ENCODE assay signal across 14 mouse cellular contexts in the genomic region with DNA sequence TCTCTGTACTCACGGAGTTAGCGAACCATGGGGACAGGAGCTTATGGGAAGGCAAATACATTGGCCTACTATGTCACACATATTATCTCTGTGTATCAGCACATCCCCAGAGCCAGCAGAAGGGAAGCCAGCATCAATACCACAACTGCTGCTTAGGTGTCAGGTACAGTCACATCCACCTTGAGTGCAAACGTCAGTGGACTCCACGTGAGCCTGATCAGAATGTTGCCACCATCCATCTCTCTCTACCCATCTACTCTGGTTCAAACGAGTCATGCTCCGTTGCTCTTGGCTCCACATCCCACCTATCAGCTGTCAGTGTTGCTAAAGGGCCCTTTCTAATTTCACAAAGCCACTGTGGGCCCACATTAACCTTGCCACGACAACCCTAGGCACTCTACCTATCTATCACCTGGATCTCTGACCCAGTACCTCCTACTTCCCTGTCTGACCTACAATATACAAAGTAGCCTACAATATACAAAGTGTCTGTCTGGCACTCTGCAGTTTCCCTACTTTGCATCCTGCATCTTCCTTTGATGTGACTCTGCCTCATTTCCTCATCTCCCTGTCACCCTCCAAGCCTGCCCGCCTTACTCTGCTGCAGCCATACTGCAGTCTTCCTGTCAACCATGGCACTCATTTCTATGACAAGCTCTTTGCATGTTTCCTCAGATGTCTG.
DNase-seq lines count a peak whose midpoint lies in the region; ATAC-seq and TF ChIP-seq lines count a peak whose summit lies in the region.
"Had no signal": no experiment of that assay in that cellular context is flagged by ENCODE, and none has a peak within 500 bp of the region (broad histone marks: within the 10 kb centered on the region; RNA-seq: fewer than 3 reads in every experiment).

No protein-coding gene starts in this region.

- TF ChIP-seq EP300 in lung, postnatal 0 days (IDR thresholded peaks at IDR 0.05) = no peak

- WGBS in hindbrain, embryonic 16.5 days = 57% methylated on average over 8 of the region's 8 CpGs
- 55% methylated on average over 8 of the region's 8 CpGs for WGBS in hindbrain, embryonic 14.5 days
- WGBS in lung, postnatal 0 days = 47% methylated on average over 8 of the region's 8 CpGs

- H3K27me3 ChIP-seq in hindbrain, embryonic 16.5 days (replicated peaks; ENCODE audit: control insufficient read depth, insufficient read depth, low read length) = no peaks in the 10 kb centered on the region
- no peaks in the 10 kb centered on the region for H3K27me3 ChIP-seq in hindbrain, embryonic 14.5 days (ENCODE audit: control insufficient read depth, insufficient read depth, low read length)
- no peaks in the 10 kb centered on the region for H3K27me3 ChIP-seq in lung, postnatal 0 days (replicated peaks; ENCODE audit: insufficient read depth, low read length)
- H3K27me3 ChIP-seq: embryonic facial prominence, embryonic 13.5 days; liver, embryonic 15.5 days; neural tube, embryonic 13.5 days had no signal

- no peaks in the 10 kb centered on the region for H3K4me1 ChIP-seq in hindbrain, embryonic 16.5 days (ENCODE audit: control insufficient read depth, insufficient read depth, low read depth, low read length)
- no peaks in the 10 kb centered on the region; the same call in 1 of the 2 replicates for H3K4me1 ChIP-seq in hindbrain, embryonic 14.5 days (replicated peaks; ENCODE audit: control insufficient read depth, insufficient read depth, low read length)
- no peaks in the 10 kb centered on the region for H3K4me1 ChIP-seq in lung, postnatal 0 days (ENCODE audit: insufficient read depth, low read depth, low read length)

- no peaks in the 10 kb centered on the region for H3K36me3 ChIP-seq in hindbrain, embryonic 16.5 days (ENCODE audit: control insufficient read depth, insufficient read depth, low read length)
- no peaks in the 10 kb centered on the region for H3K36me3 ChIP-seq in hindbrain, embryonic 14.5 days (replicated peaks; ENCODE audit: control insufficient read depth, insufficient read depth)
- no peaks in the 10 kb centered on the region for H3K36me3 ChIP-seq in lung, postnatal 0 days (ENCODE audit: insufficient read depth, low read length)
- H3K36me3 ChIP-seq: embryonic facial prominence, embryonic 13.5 days; G1E; liver, embryonic 15.5 days; neural tube, embryonic 13.5 days had no signal

- TF ChIP-seq CTCF in lung, postnatal 0 days (IDR thresholded peaks at IDR 0.05) = no peak

- no peak overlapping the region for H3K27ac ChIP-seq in hindbrain, embryonic 16.5 days (ENCODE audit: low read depth, low read length)
- no peak overlapping the region for H3K27ac ChIP-seq in hindbrain, embryonic 14.5 days
- no peak overlapping the region for H3K27ac ChIP-seq in lung, postnatal 0 days (ENCODE audit: low read length)
- H3K27ac ChIP-seq: embryonic facial prominence, embryonic 13.5 days; liver, embryonic 15.5 days; neural tube, embryonic 13.5 days had no signal

- H3K9me3 ChIP-seq in hindbrain, embryonic 16.5 days (ENCODE audit: control insufficient read depth, low read length) = no peaks in the 10 kb centered on the region
- H3K9me3 ChIP-seq in hindbrain, embryonic 14.5 days (ENCODE audit: control insufficient read depth, low read length) = no peaks in the 10 kb centered on the region
- no peaks in the 10 kb centered on the region for H3K9me3 ChIP-seq in lung, postnatal 0 days (ENCODE audit: low read length)
- H3K9me3 ChIP-seq: embryonic facial prominence, embryonic 13.5 days; liver, embryonic 15.5 days; neural tube, embryonic 13.5 days had no signal

- DNase-seq in hindbrain, embryonic 14.5 days (ENCODE audit: low spot score) = no peak
- DNase-seq in lung, postnatal 0 days (ENCODE audit: low spot score) = no peak
- no peak for DNase-seq in lung, postnatal 4 days
- DNase-seq in CD4-positive, CD25-positive, alpha-beta regulatory T cell, adult 2 months (ENCODE audit: low read depth, low spot score) = peak; percentile 66
- no peak for DNase-seq in urinary bladder, postnatal 14 days (ENCODE audit: low spot score)
- no peak for DNase-seq in cerebellum, adult 9-10 months
- DNase-seq: adrenal gland, postnatal 14 days; cerebellum, adult 18-20 months had no signal

- H3K4me2 ChIP-seq in hindbrain, embryonic 16.5 days (ENCODE audit: low read length) = no peak overlapping the region
- no peak overlapping the region for H3K4me2 ChIP-seq in hindbrain, embryonic 14.5 days (replicated peaks)
- no peak overlapping the region for H3K4me2 ChIP-seq in lung, postnatal 0 days (replicated peaks; ENCODE audit: low read depth, low read length)
- H3K4me2 ChIP-seq: liver, embryonic 15.5 days; neural tube, embryonic 13.5 days had no signal

- H3K9ac ChIP-seq in hindbrain, embryonic 16.5 days (ENCODE audit: low read depth, low read length) = no peak overlapping the region
- no peak overlapping the region for H3K9ac ChIP-seq in hindbrain, embryonic 14.5 days
- H3K9ac ChIP-seq in lung, postnatal 0 days (replicated peaks; ENCODE audit: low read depth) = no peak overlapping the region
- H3K9ac ChIP-seq: embryonic facial prominence, embryonic 13.5 days; liver, embryonic 15.5 days; neural tube, embryonic 13.5 days had no signal

- 0 out of 2 replicates have a peak, but pooled peaks have one; percentile 24 for ATAC-seq in hindbrain, embryonic 16.5 days
- no peak for ATAC-seq in hindbrain, embryonic 14.5 days (ENCODE audit: low FRiP score)
- ATAC-seq in lung, postnatal 0 days = peak; percentile 46
- peak; percentile 55 for ATAC-seq in activated CD4-positive, CD25-positive, alpha-beta regulatory T cell, adult 4 months

- H3K4me3 ChIP-seq in hindbrain, embryonic 16.5 days (ENCODE audit: low read length) = no peak overlapping the region
- H3K4me3 ChIP-seq in hindbrain, embryonic 14.5 days (replicated peaks; ENCODE audit: low read length) = no peak overlapping the region
- no peak overlapping the region for H3K4me3 ChIP-seq in lung, postnatal 0 days (ENCODE audit: low read depth, low read length)
- H3K4me3 ChIP-seq: embryonic facial prominence, embryonic 13.5 days; liver, embryonic 15.5 days; neural tube, embryonic 13.5 days had no signal
